ENCODE assay signal across 9 mouse cellular contexts in the genomic region with DNA sequence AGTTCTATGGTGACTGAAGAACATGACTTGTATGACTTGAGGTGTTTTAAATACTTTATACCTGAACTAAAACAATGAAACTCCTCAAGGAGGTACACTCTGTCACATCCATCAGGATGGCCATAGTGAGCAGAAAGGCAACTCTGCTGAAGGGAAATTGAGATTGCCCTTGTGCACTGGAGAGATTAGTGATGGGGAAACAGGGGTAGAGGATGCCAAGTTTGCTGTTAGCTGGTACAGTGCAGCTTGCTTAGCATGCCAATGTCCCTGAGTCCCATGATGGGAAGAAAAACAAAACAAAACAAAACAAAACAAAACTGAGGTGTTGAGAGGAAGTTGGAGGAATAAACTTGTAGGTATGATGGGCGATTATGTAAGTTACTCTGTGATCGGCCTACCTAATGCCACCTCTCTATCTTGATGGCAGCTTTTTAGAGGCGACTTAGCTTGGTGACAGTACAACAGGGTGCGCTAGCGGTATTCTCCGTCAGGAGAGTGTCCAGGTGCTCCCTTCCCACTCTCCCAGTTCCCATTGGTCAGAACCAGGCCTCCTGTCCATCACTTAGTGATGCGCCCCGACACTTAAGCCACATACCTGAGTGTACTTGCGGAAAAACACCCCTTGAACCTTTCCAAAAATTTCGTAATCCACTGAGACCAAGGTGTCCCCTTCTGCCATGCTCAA. TPM values are rescaled to one million over a fixed set of nuclear protein-coding genes. Genes with fewer than 3 reads are reported as not detected.
A peak's percentile ranks its signal among the peaks of the same experiment; 100 is the strongest.
DNase-seq lines count a peak whose midpoint lies in the region; ATAC-seq lines count a peak whose summit lies in the region.
"Had no signal": no experiment of that assay in that cellular context is flagged by ENCODE, and none has a peak within 500 bp of the region (broad histone marks: within the 10 kb centered on the region; RNA-seq: fewer than 3 reads in every experiment).

No protein-coding gene starts in this region.

- no peak for DNase-seq in kidney, adult 8-10 months
- peak; percentile 64 for DNase-seq in adipocyte (ENCODE audit: low spot score)
- DNase-seq in gastrocnemius, postnatal 4 days (ENCODE audit: low spot score in 2 of 2), result no peak
- DNase-seq in urinary bladder, postnatal 25 days (ENCODE audit: low spot score), result no peak

- no peaks in the 10 kb centered on the region for H3K9me3 ChIP-seq in kidney, embryonic 15.5 days (replicated peaks)
- no peaks in the 10 kb centered on the region for H3K9me3 ChIP-seq in limb, embryonic 12.5 days
- no peaks in the 10 kb centered on the region for H3K9me3 ChIP-seq in neural tube, embryonic 12.5 days

- H3K27me3 ChIP-seq in kidney, embryonic 15.5 days, result no peaks in the 10 kb centered on the region
- H3K27me3 ChIP-seq in limb, embryonic 12.5 days, result no peaks in the 10 kb centered on the region
- no peaks in the 10 kb centered on the region for H3K27me3 ChIP-seq in neural tube, embryonic 12.5 days (replicated peaks)

- peak overlapping the region; percentile 60 for H3K4me3 ChIP-seq in kidney, embryonic 15.5 days (replicated peaks)
- peak overlapping the region; percentile 56 for H3K4me3 ChIP-seq in limb, embryonic 12.5 days (replicated peaks)
- peak overlapping the region; percentile 75 for H3K4me3 ChIP-seq in neural tube, embryonic 12.5 days

- 6% methylated on average over 10 of the region's 10 CpGs for WGBS in kidney, embryonic 15.5 days
- WGBS in limb, embryonic 12.5 days, result 9% methylated on average over 10 of the region's 10 CpGs
- WGBS in neural tube, embryonic 12.5 days, result 6% methylated on average over 10 of the region's 10 CpGs

- H3K36me3 ChIP-seq in kidney, embryonic 15.5 days, result peaks cover 9% of the 10 kb centered on the region
- peaks cover 18% of the 10 kb centered on the region; the same call in 1 of the 2 replicates for H3K36me3 ChIP-seq in limb, embryonic 12.5 days
- H3K36me3 ChIP-seq in neural tube, embryonic 12.5 days, result no peaks in the 10 kb centered on the region

- peaks cover 5% of the 10 kb centered on the region for H3K4me1 ChIP-seq in kidney, embryonic 15.5 days
- H3K4me1 ChIP-seq in limb, embryonic 12.5 days (replicated peaks), result peaks cover 5% of the 10 kb centered on the region; the same call in 1 of the 2 replicates
- H3K4me1 ChIP-seq in neural tube, embryonic 12.5 days, result peaks cover 6% of the 10 kb centered on the region

- peak; percentile 47 for ATAC-seq in kidney, embryonic 15.5 days (replicated peaks; ENCODE audit: low FRiP score)
- ATAC-seq in erythroblast, adult 5-6 weeks (replicated peaks; ENCODE audit: low FRiP score, poor library complexity, severe bottlenecking), result peak; percentile 52
- 0 out of 2 replicates have a peak, but pooled peaks have one; percentile 4 for ATAC-seq in limb, embryonic 12.5 days (ENCODE audit: insufficient number of reproducible peaks, insufficient read depth, low FRiP score, low TSS enrichment, low read depth)
- ATAC-seq in neural tube, embryonic 12.5 days (ENCODE audit: low FRiP score, low read depth), result peak; percentile 56

- H3K4me2 ChIP-seq in kidney, embryonic 15.5 days, result peak overlapping the region; percentile 80
- peak overlapping the region; percentile 79 for H3K4me2 ChIP-seq in limb, embryonic 12.5 days
- peak overlapping the region; percentile 93 for H3K4me2 ChIP-seq in neural tube, embryonic 12.5 days (replicated peaks)

- peak overlapping the region; percentile 63 for H3K9ac ChIP-seq in kidney, embryonic 15.5 days
- H3K9ac ChIP-seq in limb, embryonic 12.5 days (replicated peaks), result peak overlapping the region; percentile 69
- peak overlapping the region; percentile 81 for H3K9ac ChIP-seq in neural tube, embryonic 12.5 days

- H3K27ac ChIP-seq in kidney, embryonic 15.5 days, result peak overlapping the region; percentile 77
- H3K27ac ChIP-seq in limb, embryonic 12.5 days, result no peak overlapping the region
- peak overlapping the region; percentile 16; the same call in 1 of the 2 replicates for H3K27ac ChIP-seq in neural tube, embryonic 12.5 days

RNA-seq across cellular contexts. Expression of a gene that starts 8.7 kb away (rescaled TPM):
- polyA plus RNA-seq in kidney, embryonic 15.5 days (2015; fragmentation: Nextera tagmentation; extraction: Ambion mirVana), result 59.5 and 65.4 TPM in 2 replicates
- 7.9 and 26.1 TPM in 2 replicates for total RNA-seq in erythroblast, adult 5-6 weeks (2015; ENCODE audit: low replicate concordance)
- 13.6 and 21.0 TPM in 2 replicates for total RNA-seq in erythroblast, adult 5-6 weeks (2017; ENCODE audit: low replicate concordance)
- polyA plus RNA-seq in limb, embryonic 12.5 days (2016; fragmentation: Nextera tagmentation; extraction: Ambion mirVana), result 58.6 and 62.8 TPM in 2 replicates
- polyA plus RNA-seq in neural tube, embryonic 12.5 days (2016; fragmentation: Nextera tagmentation; extraction: Ambion mirVana), result 67.1 TPM in 2 replicates
- 10 to 100 TPM; 15.7 to 18.0 TPM for total RNA-seq in gastrocnemius, postnatal 4 days (2021)

RNA-seq across cellular contexts. Expression of a gene that starts 8.9 kb away (rescaled TPM):
- 2.8 and 3.4 TPM in 2 replicates for polyA plus RNA-seq in kidney, embryonic 15.5 days (2015; fragmentation: Nextera tagmentation; extraction: Ambion mirVana)
- 0.42 TPM in 1 of 2 replicates, not detected in the other for total RNA-seq in erythroblast, adult 5-6 weeks (2015; ENCODE audit: low replicate concordance)
- 0.17 TPM in 1 of 2 replicates, not detected in the other for total RNA-seq in erythroblast, adult 5-6 weeks (2017; ENCODE audit: low replicate concordance)
- polyA plus RNA-seq in limb, embryonic 12.5 days (2016; fragmentation: Nextera tagmentation; extraction: Ambion mirVana), result 0.97 and 1.1 TPM in 2 replicates
- 1.1 and 1.2 TPM in 2 replicates for polyA plus RNA-seq in neural tube, embryonic 12.5 days (2016; fragmentation: Nextera tagmentation; extraction: Ambion mirVana)
- 1 to 10 TPM in 1 of 2 experiments, under 1 TPM in 1; 0.73 to 1.4 TPM for total RNA-seq in gastrocnemius, postnatal 4 days (2021)
- total RNA-seq: neutrophil, adult 5-6 weeks had no signal

RNA-seq across cellular contexts. Expression of a gene that starts 9.1 kb away (rescaled TPM):
- polyA plus RNA-seq in kidney, embryonic 15.5 days (2015; fragmentation: Nextera tagmentation; extraction: Ambion mirVana), result 8.7 and 9.6 TPM in 2 replicates
- total RNA-seq in erythroblast, adult 5-6 weeks (2015; ENCODE audit: low replicate concordance), result 0.19 and 1.0 TPM in 2 replicates
- 2.2 and 2.6 TPM in 2 replicates for total RNA-seq in erythroblast, adult 5-6 weeks (2017; ENCODE audit: low replicate concordance)
- 10.9 and 11.1 TPM in 2 replicates for polyA plus RNA-seq in limb, embryonic 12.5 days (2016; fragmentation: Nextera tagmentation; extraction: Ambion mirVana)
- polyA plus RNA-seq in neural tube, embryonic 12.5 days (2016; fragmentation: Nextera tagmentation; extraction: Ambion mirVana), result 8.3 and 9.0 TPM in 2 replicates
- total RNA-seq in gastrocnemius, postnatal 4 days (2021), result 10 to 100 TPM; 10.6 to 11.5 TPM

RNA-seq across cellular contexts. Expression of a gene that starts 59.6 kb away (rescaled TPM):
- 22.3 and 23.0 TPM in 2 replicates for polyA plus RNA-seq in kidney, embryonic 15.5 days (2015; fragmentation: Nextera tagmentation; extraction: Ambion mirVana)
- 5.8 and 11.5 TPM in 2 replicates for total RNA-seq in erythroblast, adult 5-6 weeks (2015; ENCODE audit: low replicate concordance)
- 5.9 and 10.5 TPM in 2 replicates for total RNA-seq in erythroblast, adult 5-6 weeks (2017; ENCODE audit: low replicate concordance)
- 31.1 and 39.1 TPM in 2 replicates for polyA plus RNA-seq in limb, embryonic 12.5 days (2016; fragmentation: Nextera tagmentation; extraction: Ambion mirVana)
- 21.3 and 23.7 TPM in 2 replicates for polyA plus RNA-seq in neural tube, embryonic 12.5 days (2016; fragmentation: Nextera tagmentation; extraction: Ambion mirVana)
- total RNA-seq in gastrocnemius, postnatal 4 days (2021), result 10 to 100 TPM; 59.6 to 60.9 TPM

Comparison
In these comparisons a context has a peak if more than half of its experiments do, and no peak if none do; other contexts are left out.
1. ATAC-seq: peak in every context shown above with its lines; median percentile 56 in neural tube, embryonic 12.5 days; 52 in erythroblast, adult 5-6 weeks; 47 in kidney, embryonic 15.5 days; 4 in limb, embryonic 12.5 days.